Mouse (Mus musculus): ENCODE results near the gene Ece2.
A peak's percentile ranks its signal among the peaks of the same experiment; 100 is the strongest.
"Not testable (repeated sequence)": the region's sequence is repeated elsewhere in the genome, so short reads cannot be mapped to it uniquely, and the experiment has no call there.

The Ece2 gene

GRCm38 (mm10) chr16:20621991-20622685 is 7.5 kb upstream of the Ece2 start:
- peak; percentile 80 for DNase-seq (ENCODE audit: low spot score)

DNA sequence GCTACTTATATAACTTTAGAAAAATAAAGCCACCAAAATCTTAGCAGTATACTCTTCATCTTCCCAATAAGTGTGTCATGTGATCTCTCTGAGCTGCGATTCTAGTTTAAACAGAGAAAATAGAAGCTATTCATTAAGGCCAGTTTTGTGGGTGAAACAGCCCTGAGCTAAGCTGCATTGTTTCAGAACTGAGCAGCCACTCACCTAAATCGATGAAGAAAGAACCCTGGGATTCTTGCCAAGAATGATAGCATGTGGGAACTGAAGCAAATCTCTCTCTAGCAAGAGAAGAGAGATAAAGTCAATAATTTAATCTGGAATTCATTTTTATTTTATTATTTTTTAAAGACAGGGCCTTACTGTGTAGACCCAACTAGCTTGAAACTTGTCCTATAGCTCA is 6.4 kb upstream of the Ece2 start:
- DNase-seq (ENCODE audit: low spot score) = no peak

DNA sequence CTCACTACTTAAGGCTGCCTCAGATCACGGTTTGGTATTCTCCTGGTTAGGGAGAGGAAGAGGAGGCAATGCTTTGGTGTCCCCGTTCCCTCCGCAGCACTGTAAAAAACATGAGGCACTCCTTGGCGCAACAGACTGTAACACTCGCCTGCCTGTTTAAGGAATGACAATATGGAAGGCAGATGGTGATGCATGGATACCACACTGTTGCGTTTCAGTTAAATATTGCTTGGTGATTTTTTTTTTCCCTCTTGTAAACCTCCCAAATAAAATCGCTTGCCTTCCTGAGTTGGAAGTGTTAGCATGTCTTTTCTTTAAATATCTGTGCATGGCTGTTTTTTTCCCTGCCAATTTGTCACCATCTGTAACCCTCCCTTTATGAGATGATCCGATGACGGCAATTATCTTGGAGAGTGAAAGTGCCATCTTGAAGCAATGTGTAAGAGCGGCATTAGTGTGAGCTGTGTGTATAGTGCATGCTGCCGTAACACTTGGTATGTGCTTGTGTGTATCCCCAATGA is 697 bp upstream of the Ece2 start:
- DNase-seq (ENCODE audit: low spot score) = no peak

- DNase-seq (ENCODE audit: low spot score) = no peak
Observed at GRCm38 (mm10) chr16:20637410-20637809, 7.8 kb downstream of the Ece2 start.

- no peak for DNase-seq (ENCODE audit: low spot score)
Observed at GRCm38 (mm10) chr16:20638367-20638766, 8.7 kb downstream of the Ece2 start.

- DNase-seq (ENCODE audit: low spot score) = peak; percentile 37
Observed at GRCm38 (mm10) chr16:20642161-20642560, 12.5 kb downstream of the Ece2 start.

DNA sequence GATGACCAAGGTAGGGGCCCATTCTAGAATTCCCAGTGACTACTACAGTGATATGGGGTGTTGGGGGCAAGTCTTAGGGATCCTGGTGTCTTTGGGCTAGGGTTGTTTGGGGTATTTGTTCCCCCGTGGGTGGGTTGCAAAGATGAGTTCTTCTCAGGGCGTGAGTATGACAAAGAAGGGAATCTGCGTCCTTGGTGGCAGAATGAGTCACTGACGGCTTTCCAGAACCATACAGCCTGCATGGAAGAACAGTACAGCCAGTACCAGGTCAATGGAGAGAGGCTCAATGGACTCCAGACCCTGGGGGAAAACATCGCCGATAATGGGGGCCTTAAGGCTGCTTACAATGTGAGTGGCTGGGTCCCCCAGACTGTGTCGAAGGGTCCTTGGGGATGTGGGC is 14.3 kb downstream of the Ece2 start:
- no peak for DNase-seq (ENCODE audit: low spot score)

DNA sequence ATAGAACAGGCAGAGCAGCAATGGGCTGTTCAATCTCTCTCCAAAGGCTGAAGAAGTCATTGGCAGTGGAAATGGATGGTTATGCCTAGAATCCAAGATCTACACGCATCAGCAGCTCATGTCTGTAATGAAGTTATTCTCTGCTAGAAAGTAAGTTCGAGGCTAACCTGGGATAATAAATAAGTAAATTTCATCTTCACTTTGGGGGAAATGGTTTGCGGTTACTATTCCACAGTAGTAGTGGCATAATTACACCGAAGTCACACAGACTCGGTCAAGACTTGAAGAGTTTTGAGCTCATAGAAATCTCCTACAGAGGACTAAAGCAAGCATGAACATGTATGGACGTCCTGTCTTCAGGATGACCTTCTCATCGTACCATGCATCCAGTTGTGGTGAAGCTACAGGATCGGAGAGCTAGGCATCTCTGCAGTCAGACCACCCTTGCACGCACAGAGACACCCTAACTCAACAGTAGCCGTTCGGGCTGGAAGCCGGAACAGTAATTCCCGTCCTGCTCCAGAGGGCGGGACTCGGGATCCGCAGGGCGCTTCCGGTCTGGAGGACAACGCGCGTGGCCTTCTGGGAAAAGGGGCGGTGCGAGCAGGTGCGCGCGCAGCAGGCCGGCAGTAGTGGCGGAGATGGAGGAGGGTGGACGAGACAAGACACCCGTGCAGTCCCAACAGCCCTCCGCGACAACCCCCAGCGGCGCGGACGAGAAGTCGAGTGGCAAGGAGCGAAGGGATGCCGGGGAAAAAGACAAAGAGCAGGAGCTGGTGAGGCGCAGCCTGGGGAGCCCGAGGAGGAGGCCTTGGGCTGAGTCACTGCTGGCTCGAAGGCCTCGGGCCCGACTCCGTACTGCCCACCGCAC is 21.7 kb downstream of the Ece2 start, which contains the start of gene Psmd2:
Psmd2 (plus strand) TSS at position 577 of the 871 bp plus-strand sequence.
- peak; percentile 94 for DNase-seq (ENCODE audit: low spot score)

DNA sequence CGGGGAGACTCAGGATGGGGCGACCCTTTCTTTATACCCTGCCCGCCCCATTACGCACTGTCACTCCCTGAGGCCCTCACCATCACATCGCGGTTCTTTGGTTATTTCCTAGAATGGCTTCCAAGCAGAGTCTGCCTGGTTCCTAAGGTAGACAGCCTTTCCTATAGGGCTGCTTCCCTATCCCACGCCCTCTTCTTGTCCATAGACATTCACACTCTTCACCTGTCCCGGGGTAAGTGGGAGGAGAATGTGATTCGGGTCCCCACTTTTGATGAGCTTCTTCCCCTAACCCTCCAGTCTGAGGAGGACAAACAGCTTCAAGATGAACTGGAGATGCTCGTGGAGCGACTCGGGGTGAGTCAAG is 22.3 kb downstream of the Ece2 start:
- DNase-seq (ENCODE audit: low spot score) = no peak

DNA sequence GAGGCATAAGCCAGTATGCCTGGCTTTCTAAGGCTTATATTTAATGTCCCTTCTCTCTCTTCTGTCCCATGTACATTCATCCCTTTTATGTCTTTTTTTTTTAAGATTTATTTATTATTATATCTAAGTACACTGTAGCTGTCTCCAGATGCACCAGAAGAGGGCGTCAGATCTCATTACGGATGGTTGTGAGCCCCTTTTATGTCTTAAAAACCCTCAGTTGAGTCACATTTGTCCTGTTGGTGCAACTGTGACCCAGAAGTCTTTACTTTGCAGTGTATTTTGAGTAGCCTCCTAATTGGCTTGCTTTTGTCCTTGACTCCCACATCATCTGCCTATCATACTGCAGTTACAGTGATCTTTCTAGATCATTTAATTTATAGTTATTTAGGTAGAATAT is 23.7 kb downstream of the Ece2 start:
- DNase-seq (ENCODE audit: low spot score) = no peak

- no peak for DNase-seq (ENCODE audit: low spot score)
Observed at GRCm38 (mm10) chr16:20657661-20658060, 28.0 kb downstream of the Ece2 start.

DNA sequence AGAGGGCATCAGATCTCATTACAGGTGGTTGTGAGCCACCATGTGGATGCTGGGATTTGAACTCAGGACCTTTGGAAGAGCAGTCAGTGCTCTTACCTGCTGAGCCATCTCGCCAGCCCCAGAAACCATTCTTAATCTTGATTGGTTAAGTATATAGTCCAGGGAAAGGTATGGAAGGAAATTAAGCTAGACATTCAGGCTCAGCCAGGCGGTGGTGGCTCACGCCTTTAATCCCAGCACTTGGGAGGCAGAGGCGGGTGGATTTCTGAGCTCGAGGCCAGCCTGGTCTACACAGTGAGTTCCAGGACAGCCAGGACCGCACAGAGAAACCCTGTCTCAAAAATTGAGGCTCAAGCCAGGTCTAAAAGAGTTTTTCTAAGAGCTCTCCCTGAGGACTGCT is 38.4 kb downstream of the Ece2 start, which contains the start of gene Eif4g1:
Eif4g1 (plus strand) TSS at position 301 of the 400 bp plus-strand sequence.
- not testable (repeated sequence) for DNase-seq (ENCODE audit: low spot score)

DNA sequence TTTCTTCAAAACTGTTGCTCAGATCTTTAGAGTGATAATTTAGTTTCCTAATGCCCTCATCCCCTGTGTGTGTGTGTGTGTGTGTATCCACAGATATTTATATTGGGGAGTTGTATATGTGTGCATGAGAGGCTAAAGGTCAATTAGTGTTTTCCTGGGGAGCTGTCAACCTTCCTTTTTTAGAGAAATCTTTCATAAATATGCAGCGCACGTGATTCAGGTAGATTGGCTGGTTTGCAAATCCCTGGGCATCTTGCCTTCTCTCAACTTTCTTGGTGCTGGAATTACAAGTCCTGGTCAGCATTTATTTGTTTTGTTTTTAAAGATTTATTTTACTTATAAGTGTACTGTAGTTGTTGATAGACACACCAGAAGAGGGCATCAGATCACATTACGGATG is 40.7 kb downstream of the Ece2 start:
- no peak for DNase-seq (ENCODE audit: low spot score)

DNA sequence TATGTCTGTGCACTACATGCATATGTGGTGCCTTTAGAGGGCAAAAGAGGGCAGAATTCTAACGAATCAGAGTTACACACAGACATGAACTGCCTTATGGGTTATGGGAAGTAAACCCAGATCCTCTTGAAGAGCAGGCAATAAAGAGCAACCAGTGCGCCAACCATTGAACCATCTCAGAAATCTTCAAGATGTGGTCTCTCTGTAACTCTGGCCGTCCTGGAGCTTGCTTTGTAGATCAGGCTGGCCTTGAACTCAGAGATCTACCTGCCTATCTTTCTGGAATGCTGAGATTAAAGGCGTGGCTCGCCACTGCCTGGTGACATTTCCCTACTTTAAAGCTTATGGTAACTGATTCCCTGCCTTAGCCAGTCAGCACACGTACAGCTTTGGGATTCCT is 42.3 kb downstream of the Ece2 start:
- DNase-seq (ENCODE audit: low spot score) = no peak

- peak; percentile 97 for DNase-seq (ENCODE audit: low spot score)
Observed at GRCm38 (mm10) chr16:20672500-20672902, 42.9 kb downstream of the Ece2 start.

GRCm38 (mm10) chr16:20672965-20673705 is 43.5 kb downstream of the Ece2 start:
- DNase-seq (ENCODE audit: low spot score) = peak; percentile 66

- peak; percentile 73 for DNase-seq (ENCODE audit: low spot score)
Observed at GRCm38 (mm10) chr16:20673706-20674303, 44.2 kb downstream of the Ece2 start.

DNA sequence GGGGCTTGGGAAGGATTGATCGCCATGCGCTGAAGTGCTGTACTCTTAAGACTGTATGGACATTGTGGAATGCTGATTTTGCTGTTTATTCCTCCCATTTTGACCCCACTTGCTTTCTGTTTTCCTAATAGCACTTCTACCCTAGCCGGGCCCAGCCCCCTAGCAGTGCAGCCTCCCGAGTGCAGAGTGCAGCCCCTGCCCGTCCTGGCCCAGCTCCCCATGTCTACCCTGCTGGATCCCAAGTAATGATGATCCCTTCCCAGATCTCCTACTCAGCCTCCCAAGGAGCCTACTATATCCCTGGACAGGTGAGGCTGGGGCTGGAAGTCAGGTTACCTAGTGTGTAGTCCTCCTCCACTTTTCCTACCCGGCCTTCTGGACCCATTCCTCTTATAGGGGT is 45.6 kb downstream of the Ece2 start:
- DNase-seq (ENCODE audit: low spot score) = no peak

DNA sequence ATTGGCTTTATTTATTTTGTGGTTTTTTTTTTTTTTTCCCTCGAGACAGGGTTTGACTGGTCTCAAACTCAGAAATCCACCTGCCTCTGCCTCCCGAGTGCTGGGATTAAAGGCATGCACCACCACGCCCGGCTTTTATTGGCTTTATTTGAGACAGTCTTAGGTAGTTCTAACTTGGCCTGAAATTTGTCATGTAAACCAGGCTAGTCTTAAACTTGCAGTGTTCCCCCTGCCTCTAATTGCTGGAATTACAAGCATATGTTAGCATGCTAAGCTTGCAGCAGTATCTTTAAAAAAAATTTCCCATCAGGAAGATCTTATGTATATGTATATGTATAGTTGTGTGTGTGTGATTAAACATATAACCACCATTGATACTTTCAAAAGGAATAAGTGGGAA is 47.1 kb downstream of the Ece2 start:
- no peak for DNase-seq (ENCODE audit: low spot score)

- DNase-seq (ENCODE audit: low spot score) = no peak
Observed at GRCm38 (mm10) chr16:20677380-20677779, 47.8 kb downstream of the Ece2 start.

GRCm38 (mm10) chr16:20677974-20678675 is 48.5 kb downstream of the Ece2 start:
- no peak for DNase-seq (ENCODE audit: low spot score)

Measured in yolk sac, embryonic 10.5 days (tissue).